Mouse (Mus musculus) gastrocnemius, postnatal 4 days (tissue): ENCODE data around the gene Aunip. TPM values are rescaled to one million over a fixed set of nuclear protein-coding genes. Genes with fewer than 3 reads are reported as not detected.

ENCODE experiments used
- DNase-seq, 2 experiments: peaks; one replicate each; pipeline ENCODE4 v3.0.0; 2021 to 2022; ENCODE audit warnings: low spot score in 2 of 2, mixed read lengths in 2 of 2
- total RNA-seq, 2 experiments: library from RNA; stranded (reverse); gene quantifications; 2 replicates each; pipeline ENCODE4 v1.2.3; 2021

Gene Aunip
- total RNA-seq, 2 experiments from 2014 or later: 1.9 to 2.1 TPM

- no peak for DNase-seq
These were observed 3.6 kb downstream of the Aunip start for GRCm38 (mm10) chr4:134514309-134514930.

- DNase-seq: no peak
These were observed 4.8 kb downstream of the Aunip start for GRCm38 (mm10) chr4:134515614-134516013.

- DNase-seq: no peak
These were observed 6.2 kb downstream of the Aunip start for GRCm38 (mm10) chr4:134516981-134517380.

- no peak for DNase-seq
These were observed 6.9 kb downstream of the Aunip start for GRCm38 (mm10) chr4:134517719-134518118.

- no peak for DNase-seq
These were observed 7.7 kb downstream of the Aunip start for GRCm38 (mm10) chr4:134518541-134518940.

GRCm38 (mm10) chr4:134519281-134519680, 8.5 kb downstream of the Aunip start:
- no peak for DNase-seq

- no peak for DNase-seq
These were observed 12.6 kb downstream of the Aunip start for GRCm38 (mm10) chr4:134523447-134523846.

- no peak for DNase-seq
These were observed 15.0 kb downstream of the Aunip start for GRCm38 (mm10) chr4:134525806-134526205.

- no peak for DNase-seq
These were observed 15.4 kb downstream of the Aunip start for GRCm38 (mm10) chr4:134526220-134526619.

- DNase-seq: no peak
These were observed 22.1 kb downstream of the Aunip start for GRCm38 (mm10) chr4:134532928-134533327.

- DNase-seq: no peak
These were observed 22.6 kb downstream of the Aunip start for GRCm38 (mm10) chr4:134533421-134533820.

GRCm38 (mm10) chr4:134534124-134534886, 23.5 kb downstream of the Aunip start:
- peak; percentile 60 to 76 for DNase-seq

- peak; percentile 94 to 98 for DNase-seq
These were observed 24.4 kb downstream of the Aunip start, which contains the start of gene Mtfr1l for GRCm38 (mm10) chr4:134534932-134535786. TSS of gene Mtfr1l (minus strand) at chr4:134535387.

GRCm38 (mm10) chr4:134535787-134536151, 25.0 kb downstream of the Aunip start:
- no peak for DNase-seq

GRCm38 (mm10) chr4:134538997-134539580, 28.3 kb downstream of the Aunip start:
- DNase-seq: no peak

GRCm38 (mm10) chr4:134542726-134543125, 31.9 kb downstream of the Aunip start:
- no peak for DNase-seq

- DNase-seq: peak; percentile 87 to 89
These were observed 32.5 kb downstream of the Aunip start for GRCm38 (mm10) chr4:134543261-134543660.

- DNase-seq: no peak
These were observed 36.3 kb downstream of the Aunip start for GRCm38 (mm10) chr4:134546814-134547705.

GRCm38 (mm10) chr4:134548169-134548938, 37.6 kb downstream of the Aunip start:
- DNase-seq: no peak

GRCm38 (mm10) chr4:134549899-134550298, 39.1 kb downstream of the Aunip start:
- no peak for DNase-seq
